Mouse (Mus musculus) liver, embryonic 14.5 days (tissue): ENCODE results near the gene Igsf21. TPM values are rescaled to one million over a fixed set of nuclear protein-coding genes. Genes with fewer than 3 reads are reported as not detected.

Experiments used
- ATAC-seq: fragments of 200-750 bp; cut with Nextera tagmentation; 2 replicates; pipeline ENCODE4 v1.8.0; 2017; ENCODE audit warnings: moderate number of reproducible peaks, mild to moderate bottlenecking, moderate library complexity; ENCODE audit not compliant: insufficient read depth
- DNase-seq, 3 experiments: peaks; one replicate each; pipeline ENCODE4 v3.0.0-alpha.2; 2012 to 2013; ENCODE audit warnings: low read depth in 3 of 3, low spot score in 3 of 3
- H3K27ac ChIP-seq: fragments of 300-500 bp; sonication (generic); 2 replicates; pipeline ENCODE4 v1.5.1; 2014; ENCODE audit warnings: moderate library complexity, mild to moderate bottlenecking, control low read depth, inconsistent platforms
- H3K27me3 ChIP-seq: fragments of 300-500 bp; sonication (generic); 2 replicates; pipeline ENCODE4 v1.6.1; 2014; ENCODE audit warnings: mild to moderate bottlenecking, low read length, moderate library complexity; ENCODE audit not compliant: control insufficient read depth, insufficient read depth
- H3K36me3 ChIP-seq: fragments of 300-500 bp; sonication (generic); replicated peaks from 2 replicates; pipeline ENCODE4 v1.6.1; 2014; ENCODE audit warnings: low read depth; ENCODE audit not compliant: control insufficient read depth, insufficient read depth
- H3K4me1 ChIP-seq, 2 experiments: fragments of 200-500 bp in 1 of 2; fragments of 300-500 bp in 1 of 2; sonication (generic) in 1 of 2; replicated peaks; 2 replicates each; pipeline ENCODE4 v1.6.1; 2012 to 2014; ENCODE audit warnings: antibody characterized with exemption in 1 of 2, inconsistent platforms in 1 of 2, low read length in 1 of 2; ENCODE audit not compliant: control insufficient read depth in 2 of 2, insufficient read depth in 2 of 2
- H3K4me2 ChIP-seq: fragments of 300-500 bp; sonication (generic); 2 replicates; pipeline ENCODE4 v1.6.1; 2014; ENCODE audit warnings: low read depth, mild to moderate bottlenecking, control low read depth, moderate library complexity
- H3K4me3 ChIP-seq, 2 experiments: fragments of 200-500 bp in 1 of 2; fragments of 300-500 bp in 1 of 2; sonication (generic) in 1 of 2; 2 replicates each; pipeline ENCODE4 v1.5.1; 2012 to 2014; ENCODE audit warnings: low read depth in 2 of 2, low read length in 2 of 2, mild to moderate bottlenecking in 2 of 2, control low read depth in 1 of 2, inconsistent platforms in 1 of 2, moderate library complexity in 1 of 2; ENCODE audit not compliant: insufficient read depth in 1 of 2
- H3K9ac ChIP-seq: fragments of 300-500 bp; sonication (generic); replicated peaks from 2 replicates; pipeline ENCODE4 v1.6.1; 2014; ENCODE audit warnings: mild to moderate bottlenecking, control low read depth, moderate library complexity
- H3K9me3 ChIP-seq: fragments of 300-500 bp; sonication (generic); 2 replicates; pipeline ENCODE4 v1.6.1; 2016; ENCODE audit warnings: low read length, mixed read lengths; ENCODE audit not compliant: control insufficient read depth
- CTCF ChIP-seq: IDR thresholded peaks from 2 replicates; pipeline ENCODE4 v1.5.1; 2016; ENCODE audit warnings: antibody characterized with exemption, low read depth, control low read depth
- EP300 ChIP-seq: IDR thresholded peaks from 2 replicates; pipeline ENCODE4 v1.6.1; 2016; ENCODE audit warnings: antibody characterized with exemption, low read depth
- WGBS: fragments of 180-500 bp; shearing (Covaris S2); extraction: QIAGEN DNeasy Blood & Tissue Kit; methylation state at CpG from one replicate; pipeline ENCODE4 v1.1.7; 2014; ENCODE audit not compliant: insufficient replicate concordance; 5-methylcytosine and 5-hydroxymethylcytosine counted together
- polyA plus RNA-seq, 2 experiments: library from polyadenylated mRNA; depleted of rRNA in 1 of 2; stranded (reverse) in 1 of 2; unstranded in 1 of 2; fragments of >200 nt; fragmentation: Nextera tagmentation in 1 of 2; extraction: Ambion mirVana in 1 of 2; gene quantifications; 2 replicates each; pipeline versions ENCODE4 v1.2.1 to v1.2.3; 2012 to 2014

Igsf21 gene
- polyA plus RNA-seq, 2 experiments = 0.18 TPM; not detected in 1

DNA sequence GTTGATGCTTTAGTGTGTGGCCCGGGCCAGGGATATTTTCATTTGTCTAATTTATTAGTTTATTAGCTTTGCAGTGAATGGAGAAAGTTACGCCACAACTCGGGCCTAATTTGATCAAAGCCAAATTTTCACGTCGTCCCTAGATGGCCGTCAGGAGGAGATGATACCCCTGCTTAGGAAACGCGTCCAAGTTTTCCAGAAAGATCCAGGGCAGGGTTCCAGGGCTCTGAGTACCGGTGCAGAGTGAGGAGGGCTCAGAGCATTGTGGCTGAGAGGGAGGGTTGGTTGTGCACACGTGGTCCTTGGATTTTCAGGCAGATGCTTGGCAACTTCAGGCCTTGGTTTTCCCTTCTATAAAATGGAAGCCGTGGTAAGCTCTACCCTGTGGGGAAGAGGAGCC is 154.2 kb downstream of the Igsf21 start:
- TF ChIP-seq CTCF = no peak
- no peak for TF ChIP-seq EP300
- ATAC-seq = no peak

GRCm38 (mm10) chr4:140091693-140092092 is 154.9 kb downstream of the Igsf21 start:
- ATAC-seq = no peak

More for the DNA sequence above, 154.2 kb downstream of the Igsf21 start:
- no peaks in the 10 kb centered on the region for H3K9me3 ChIP-seq
- H3K9ac ChIP-seq = no peak overlapping the region
- H3K4me2 ChIP-seq = no peak overlapping the region
- no peak overlapping the region for H3K27ac ChIP-seq
- no peak for DNase-seq
- H3K27me3 ChIP-seq = no peaks in the 10 kb centered on the region
- no peaks in the 10 kb centered on the region for H3K4me1 ChIP-seq
- WGBS = 64% methylated on average over 11 of the region's 11 CpGs
- no peak overlapping the region for H3K4me3 ChIP-seq
- no peaks in the 10 kb centered on the region for H3K36me3 ChIP-seq

GRCm38 (mm10) chr4:140089676-140090075 is 156.9 kb downstream of the Igsf21 start:
- H3K9me3 ChIP-seq = no peaks in the 10 kb centered on the region
- DNase-seq (no peak), ATAC-seq (no peak)
- no peaks in the 10 kb centered on the region for H3K27me3 ChIP-seq
- no peaks in the 10 kb centered on the region for H3K36me3 ChIP-seq
- H3K9ac ChIP-seq = no peak overlapping the region
- TF ChIP-seq EP300 (no peak), CTCF (no peak)
- 73% methylated on average over 4 of the region's 4 CpGs for WGBS
- no peak overlapping the region for H3K27ac ChIP-seq
- H3K4me3 ChIP-seq = no peak overlapping the region
- H3K4me2 ChIP-seq = no peak overlapping the region
- H3K4me1 ChIP-seq = no peaks in the 10 kb centered on the region

More at GRCm38 (mm10) chr4:140091693-140092092, 154.9 kb downstream of the Igsf21 start:
- DNase-seq = no peak
- WGBS = 45% methylated on average over 3 of the region's 3 CpGs
- H3K9ac ChIP-seq = no peak overlapping the region
- no peaks in the 10 kb centered on the region for H3K27me3 ChIP-seq
- no peaks in the 10 kb centered on the region for H3K36me3 ChIP-seq
- H3K27ac ChIP-seq = no peak overlapping the region
- no peaks in the 10 kb centered on the region for H3K4me1 ChIP-seq
- TF ChIP-seq CTCF (no peak), EP300 (no peak)
- no peak overlapping the region for H3K4me3 ChIP-seq
- no peak overlapping the region for H3K4me2 ChIP-seq
- H3K9me3 ChIP-seq = no peaks in the 10 kb centered on the region

DNA sequence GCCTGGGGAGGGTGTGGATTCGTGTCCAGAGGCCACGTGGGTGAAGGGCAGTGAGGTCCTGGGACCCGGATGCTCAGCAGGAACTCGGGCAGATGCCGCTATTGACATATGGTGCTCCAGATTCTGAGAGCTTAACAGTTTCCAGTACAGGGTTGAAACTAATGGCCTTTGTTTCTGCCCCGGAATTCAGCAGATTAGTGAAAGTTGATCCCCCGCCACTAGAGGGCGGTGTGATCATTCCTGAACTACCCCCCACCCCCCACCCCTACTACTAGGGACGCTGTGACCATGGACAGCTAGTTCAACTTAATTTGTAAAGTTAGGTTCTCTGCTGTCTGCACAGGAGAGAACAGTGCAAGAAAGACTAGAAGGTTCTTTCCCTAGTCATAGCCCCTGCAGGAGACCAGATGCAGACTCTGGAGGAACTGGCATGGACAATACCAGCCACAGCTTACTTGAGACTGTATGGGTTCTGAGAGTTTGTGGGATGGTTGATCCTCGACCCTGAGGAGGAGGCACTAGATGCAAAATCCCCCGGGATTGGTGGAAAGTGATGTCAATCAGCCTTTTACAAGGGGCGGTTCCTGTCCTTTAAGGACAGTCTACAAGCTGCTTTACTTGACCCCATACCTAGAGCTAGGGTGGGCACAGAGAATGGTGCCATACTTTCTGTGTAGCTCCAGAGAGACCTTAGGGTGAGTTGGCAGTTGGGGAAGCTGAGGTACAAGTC is 157.7 kb downstream of the Igsf21 start:
- TF ChIP-seq CTCF (peak; percentile 42), EP300 (no peak)
- DNase-seq = no peak

DNA sequence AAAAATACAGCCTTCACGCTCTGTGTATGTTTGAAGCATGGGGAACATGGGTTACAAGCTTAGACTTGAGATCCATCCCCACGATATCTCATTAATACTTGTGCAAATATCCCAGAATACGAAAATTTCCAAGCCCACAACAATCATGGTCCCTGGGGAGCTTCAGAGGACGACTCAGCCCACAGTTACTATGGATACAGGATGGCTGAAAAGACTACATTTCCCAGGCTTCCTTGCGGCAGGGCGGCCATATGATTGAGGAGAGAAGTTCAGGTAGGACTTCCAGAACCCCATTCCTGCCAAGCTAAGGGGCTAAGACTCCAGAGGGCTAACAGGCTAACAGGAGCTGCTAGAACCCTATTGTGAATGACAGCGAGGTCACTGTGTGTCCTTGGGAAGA is 160.4 kb downstream of the Igsf21 start:
- 46% methylated on average over 7 of the region's 7 CpGs for WGBS
- no peaks in the 10 kb centered on the region for H3K9me3 ChIP-seq
- no peaks in the 10 kb centered on the region for H3K27me3 ChIP-seq
- TF ChIP-seq CTCF (no peak), EP300 (no peak)
- H3K9ac ChIP-seq = no peak overlapping the region
- no peaks in the 10 kb centered on the region for H3K4me1 ChIP-seq
- DNase-seq (no peak), ATAC-seq (no peak)
- H3K27ac ChIP-seq = no peak overlapping the region
- no peak overlapping the region for H3K4me3 ChIP-seq
- H3K36me3 ChIP-seq = no peaks in the 10 kb centered on the region
- no peak overlapping the region for H3K4me2 ChIP-seq

More for the DNA sequence above, 157.7 kb downstream of the Igsf21 start:
- Histone ChIP-seq H3K9ac (no peak overlapping the region), H3K4me2 (no peak overlapping the region), H3K4me3 (no peak overlapping the region), H3K36me3 (no peaks in the 10 kb centered on the region), H3K27ac (no peak overlapping the region), H3K9me3 (no peaks in the 10 kb centered on the region), H3K4me1 (no peaks in the 10 kb centered on the region), H3K27me3 (no peaks in the 10 kb centered on the region)
- WGBS = 58% methylated on average over 12 of the region's 12 CpGs
- ATAC-seq = no peak
